Mouse (Mus musculus) erythroblast, embryonic 14.5 days (primary cell): ENCODE measurements at regions not wholly inside any gene's neighbourhood (a gene's known extent, or its start where the extent isn't known, plus 50 kb on each side); places are given as distances from the start of the nearest gene placed in this dataset.

ENCODE experiments used
- GATA1 ChIP-seq: IDR thresholded peaks from 2 replicates; pipeline ENCODE4 v1.6.1; 2012; ENCODE audit warnings: low read length, inconsistent platforms, mixed read lengths
- TAL1 ChIP-seq: IDR thresholded peaks from 3 replicates; pipeline ENCODE4 v1.6.1; 2012; ENCODE audit warnings: low read length, inconsistent platforms, mixed read lengths

DNA sequence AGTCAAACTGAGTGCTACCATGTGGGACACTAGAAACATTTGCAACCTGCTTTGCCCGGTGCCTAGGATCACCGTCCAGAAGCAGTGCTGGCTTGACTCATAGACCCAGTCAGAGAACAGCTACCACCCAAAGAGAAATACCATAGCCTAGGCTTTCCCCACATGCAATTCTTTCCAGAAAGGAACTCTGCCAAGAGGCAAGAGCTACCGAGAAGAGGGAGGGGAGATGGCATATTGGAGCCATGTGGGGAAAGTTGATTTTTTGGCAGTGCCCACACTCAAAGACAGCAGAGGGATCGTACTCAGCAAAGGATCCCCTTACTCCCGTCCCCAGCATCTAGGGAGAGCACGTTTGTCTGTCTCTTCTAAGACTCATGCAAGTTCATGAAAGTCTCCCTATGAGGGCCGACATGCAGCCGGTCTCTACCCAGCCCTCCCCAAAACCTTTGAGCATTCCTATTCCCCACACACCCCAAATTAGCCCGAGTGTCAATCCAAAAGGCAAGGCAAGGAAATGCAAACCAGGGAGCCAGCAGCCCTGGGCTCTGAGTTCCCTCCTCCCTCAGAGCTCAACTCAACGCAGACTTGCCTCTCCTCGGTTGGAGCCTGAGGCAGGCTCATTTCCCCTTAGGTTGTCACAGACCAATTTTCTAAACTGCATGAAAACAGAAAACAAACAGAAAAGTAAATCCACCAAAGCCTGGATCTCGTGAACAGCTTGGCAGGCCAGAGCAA is 116.2 kb upstream of the Pkdcc start:
- TF ChIP-seq GATA1 = no peak
- TF ChIP-seq TAL1 = no peak
